Mouse (Mus musculus) embryonic fibroblast, embryonic 13.5 days (primary cell): ENCODE results near the gene Tctex1d1. TPM values are rescaled to one million over a fixed set of nuclear protein-coding genes. Genes with fewer than 3 reads are reported as not detected.

Experiments
- H3K27ac ChIP-seq: 2 replicates; pipeline ENCODE4 v1.5.1; 2012; ENCODE audit warnings: low read length, control low read depth, inconsistent platforms; ENCODE audit not compliant: insufficient read depth
- H3K4me1 ChIP-seq: 2 replicates; pipeline ENCODE4 v1.6.1; 2011; ENCODE audit warnings: low read length; ENCODE audit not compliant: control insufficient read depth, insufficient read depth
- H3K4me3 ChIP-seq: 2 replicates; pipeline ENCODE4 v1.5.1; 2011; ENCODE audit warnings: mild to moderate bottlenecking, control low read depth, low read length; ENCODE audit not compliant: insufficient read depth
- CTCF ChIP-seq: IDR thresholded peaks from 2 replicates; pipeline ENCODE4 v1.5.1; 2011; ENCODE audit warnings: mild to moderate bottlenecking, control low read depth, low read length, moderate library complexity, borderline replicate concordance; ENCODE audit not compliant: insufficient read depth
- POLR2A ChIP-seq: IDR thresholded peaks from 2 replicates; pipeline ENCODE4 v1.6.1; 2011; ENCODE audit warnings: low read depth, mild to moderate bottlenecking, control low read depth, low read length, moderate library complexity
- polyA plus RNA-seq: library from polyadenylated mRNA; stranded (reverse); fragments of >200 nt; gene quantifications from 2 replicates; pipeline ENCODE4 v1.2.4, GENCODE M21; 2011; ENCODE audit warnings: low read depth; ENCODE audit not compliant: missing spikeins, insufficient read length

Gene Tctex1d1
- polyA plus RNA-seq, 1 experiment, result not detected

DNA sequence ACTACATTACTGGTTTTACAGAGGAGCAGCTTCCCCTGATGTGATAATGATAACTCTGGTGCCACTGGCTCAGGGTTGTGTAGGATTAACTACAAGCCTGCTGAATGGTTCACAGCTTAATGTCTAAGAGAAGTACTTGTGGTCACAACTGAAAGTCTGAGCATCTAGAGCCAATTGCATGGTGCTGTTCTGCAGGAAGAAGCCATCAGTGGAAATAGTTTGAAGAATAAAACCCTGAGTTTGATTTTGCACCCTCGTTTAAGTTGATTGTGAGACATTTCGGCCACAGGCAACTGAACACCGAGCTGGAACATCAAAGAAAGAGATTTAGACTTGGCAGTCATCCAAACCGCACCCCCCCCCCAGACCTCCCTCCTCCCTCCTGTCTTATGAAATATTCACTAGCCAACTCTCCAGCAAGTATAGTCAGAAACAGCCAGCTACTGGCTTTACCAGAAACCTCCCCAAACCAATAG lies 28.6 kb downstream of the Tctex1d1 start:
- TF ChIP-seq CTCF (no peak), POLR2A (no peak)
- Histone ChIP-seq H3K27ac (no peak overlapping the region; the same call in 1 of the 2 replicates), H3K4me3 (no peak overlapping the region), H3K4me1 (peaks cover 12% of the 10 kb centered on the region)

DNA sequence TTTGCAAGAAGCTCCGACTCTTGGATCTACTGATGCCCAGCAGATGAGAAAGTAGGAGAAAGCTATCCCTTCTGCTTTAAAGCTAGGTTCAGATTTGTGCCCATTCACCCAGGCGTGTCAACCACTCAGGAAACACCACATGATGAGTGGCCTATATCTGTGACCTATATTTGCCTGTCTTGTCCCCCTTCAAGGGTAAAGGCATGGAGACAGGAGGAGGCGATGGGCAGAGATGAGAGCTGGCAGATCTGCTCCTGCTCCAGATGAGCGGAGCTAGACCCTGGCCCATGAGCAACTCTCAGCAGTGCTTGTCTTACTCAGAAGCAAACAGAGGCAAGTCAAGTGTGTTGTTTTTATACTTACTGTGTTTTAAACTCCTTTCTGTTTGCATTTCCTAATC lies 32.3 kb downstream of the Tctex1d1 start:
- peaks cover 9% of the 10 kb centered on the region for H3K4me1 ChIP-seq
- H3K27ac ChIP-seq, result no peak overlapping the region
- TF ChIP-seq POLR2A, result no peak
- TF ChIP-seq CTCF, result no peak
- H3K4me3 ChIP-seq, result no peak overlapping the region

GRCm38 (mm10) chr4:103011823-103012222 lies 33.4 kb downstream of the Tctex1d1 start:
- Histone ChIP-seq H3K4me1 (no peaks in the 10 kb centered on the region), H3K4me3 (no peak overlapping the region), H3K27ac (no peak overlapping the region)
- TF ChIP-seq CTCF, result no peak
- TF ChIP-seq POLR2A, result no peak

GRCm38 (mm10) chr4:103013490-103013889 lies 35.1 kb downstream of the Tctex1d1 start:
- Histone ChIP-seq H3K4me1 (no peaks in the 10 kb centered on the region), H3K4me3 (no peak overlapping the region), H3K27ac (no peak overlapping the region)
- TF ChIP-seq CTCF (no peak), POLR2A (no peak)

GRCm38 (mm10) chr4:103026621-103027020 lies 48.2 kb downstream of the Tctex1d1 start, which contains the start of gene Insl5:
Gene Insl5 (minus strand): TSS chr4:103026842.
- H3K4me3 ChIP-seq, result no peak within 1 kb of the TSS
- TF ChIP-seq CTCF (no peak), POLR2A (no peak)
- no peak within 1 kb of the TSS for H3K27ac ChIP-seq
- H3K4me1 ChIP-seq, result no peaks in the 10 kb centered on the region

GRCm38 (mm10) chr4:103027745-103028144 lies 49.3 kb downstream of the Tctex1d1 start:
- Histone ChIP-seq H3K4me1 (no peaks in the 10 kb centered on the region), H3K4me3 (no peak overlapping the region), H3K27ac (no peak overlapping the region)
- TF ChIP-seq POLR2A (no peak), CTCF (no peak)

DNA sequence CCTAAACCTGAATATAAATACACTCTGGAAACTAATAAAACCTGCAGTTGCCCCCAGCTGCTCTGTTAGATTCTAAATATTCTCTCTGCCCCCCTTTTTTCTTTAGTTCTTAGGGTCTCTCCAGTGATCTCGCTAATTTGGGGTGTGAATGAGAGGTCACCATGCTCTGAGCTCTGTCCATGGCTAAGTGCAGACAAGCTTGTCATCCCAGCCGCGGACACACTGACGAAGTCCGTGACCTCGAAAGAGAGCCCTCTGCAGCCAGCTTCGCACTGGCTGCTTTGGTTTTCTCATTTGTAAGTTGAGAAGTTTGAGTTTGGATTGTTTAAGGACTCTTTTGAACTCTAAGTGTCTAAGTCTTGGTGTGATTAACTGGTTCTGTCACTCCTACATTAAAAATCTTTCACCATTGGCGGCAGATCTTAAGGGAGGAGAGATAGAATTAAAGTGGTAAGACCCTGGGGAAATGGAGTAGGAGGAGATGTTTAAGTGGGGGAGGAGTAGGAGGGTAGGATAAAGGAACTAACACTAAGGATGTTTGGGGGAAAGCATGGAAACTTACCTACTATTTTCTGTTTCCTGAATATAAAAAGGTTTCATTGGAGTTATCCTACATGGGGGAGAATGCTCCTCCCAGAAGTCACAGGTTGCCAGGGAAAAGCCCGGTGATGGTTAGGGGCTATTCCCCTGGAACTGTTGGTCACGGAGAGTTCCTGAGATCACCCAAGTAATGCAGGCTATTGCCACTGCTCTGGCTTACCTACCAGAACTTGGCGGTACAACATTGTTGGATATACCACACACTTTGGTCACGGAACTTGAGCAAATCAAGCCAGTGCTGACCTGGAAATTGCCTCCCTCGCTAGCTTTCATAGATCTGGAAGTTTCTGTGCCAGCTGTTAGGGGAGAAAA lies 50.0 kb downstream of the Tctex1d1 start:
- Histone ChIP-seq H3K27ac (no peak overlapping the region), H3K4me1 (no peaks in the 10 kb centered on the region), H3K4me3 (no peak overlapping the region)
- TF ChIP-seq POLR2A (no peak), CTCF (no peak)

GRCm38 (mm10) chr4:103039103-103039837 lies 60.9 kb downstream of the Tctex1d1 start:
- Histone ChIP-seq H3K4me1 (no peaks in the 10 kb centered on the region), H3K4me3 (no peak overlapping the region), H3K27ac (no peak overlapping the region)
- no peak for TF ChIP-seq POLR2A
- no peak for TF ChIP-seq CTCF

DNA sequence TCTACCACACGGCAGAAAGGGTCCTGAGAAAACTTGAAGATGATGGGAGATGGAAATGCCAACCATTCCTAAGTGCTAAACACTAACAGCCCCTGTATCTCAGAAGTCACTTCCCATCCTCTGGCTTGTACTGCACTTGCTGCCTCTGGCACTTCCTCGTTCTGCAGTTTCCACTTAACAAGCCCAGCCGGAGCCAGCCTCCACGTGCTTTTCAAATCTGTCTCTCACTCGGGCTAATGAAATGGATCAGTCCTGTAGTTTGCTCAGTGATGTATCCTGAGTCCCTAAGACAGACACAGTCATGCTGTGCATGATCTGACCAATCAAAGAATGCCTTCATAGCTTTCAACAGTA lies 61.4 kb downstream of the Tctex1d1 start:
- no peak overlapping the region for H3K27ac ChIP-seq
- H3K4me1 ChIP-seq, result no peaks in the 10 kb centered on the region
- H3K4me3 ChIP-seq, result no peak overlapping the region
- no peak for TF ChIP-seq CTCF
- TF ChIP-seq POLR2A, result no peak

DNA sequence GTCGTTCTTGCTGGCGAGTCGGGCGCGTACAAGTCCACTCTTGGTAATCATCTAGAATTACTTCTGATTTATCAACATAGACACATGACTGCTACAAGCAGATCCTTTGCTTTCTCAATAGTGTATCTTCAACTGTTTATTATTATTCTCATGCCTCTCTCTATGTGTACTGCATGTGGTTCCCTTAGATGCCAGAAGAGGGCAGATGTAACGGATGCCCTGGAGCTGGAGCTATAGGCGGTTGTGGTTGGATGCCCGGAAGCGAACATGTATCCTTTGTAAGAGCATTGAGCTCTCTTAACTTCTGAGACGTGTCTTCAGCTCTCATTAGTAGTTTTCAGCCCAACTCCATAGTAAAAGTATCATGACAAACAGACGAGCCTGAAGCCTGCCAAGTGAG lies 64.6 kb downstream of the Tctex1d1 start:
- Histone ChIP-seq H3K4me3 (no peak overlapping the region), H3K27ac (no peak overlapping the region), H3K4me1 (no peaks in the 10 kb centered on the region)
- TF ChIP-seq CTCF (no peak), POLR2A (no peak)
